In genomic region chr10:119980032-119980431, GRCm38 (mm10) we compare ENCODE assay signal across 17 mouse cellular contexts.
DNase-seq lines count a peak whose midpoint lies in the region; ATAC-seq and TF ChIP-seq lines count a peak whose summit lies in the region.
"Had no signal": no experiment of that assay in that cellular context is flagged by ENCODE, and none has a peak within 500 bp of the region (broad histone marks: within the 10 kb centered on the region; RNA-seq: fewer than 3 reads in every experiment).

No protein-coding gene starts in this region.

- 0 out of 2 replicates have a peak, but pooled peaks cover 3% of the 10 kb centered on the region for H3K36me3 ChIP-seq in heart, embryonic 12.5 days
- H3K36me3 ChIP-seq in heart, adult 2 months (ENCODE audit: control insufficient read depth, insufficient read depth, low read length) = no peaks in the 10 kb centered on the region
- H3K36me3 ChIP-seq in neural tube, embryonic 13.5 days = no peaks in the 10 kb centered on the region
- H3K36me3 ChIP-seq in forebrain, embryonic 15.5 days = no peaks in the 10 kb centered on the region
- H3K36me3 ChIP-seq in neural tube, embryonic 15.5 days = 0 out of 2 replicates have a peak, but pooled peaks cover 2% of the 10 kb centered on the region
- H3K36me3 ChIP-seq: liver, embryonic 12.5 days; stomach, embryonic 15.5 days had no signal

- no peaks in the 10 kb centered on the region for H3K27me3 ChIP-seq in heart, embryonic 12.5 days (replicated peaks)
- H3K27me3 ChIP-seq in heart, adult 2 months (ENCODE audit: control insufficient read depth, insufficient read depth, low read length) = no peaks in the 10 kb centered on the region
- no peaks in the 10 kb centered on the region for H3K27me3 ChIP-seq in neural tube, embryonic 13.5 days
- H3K27me3 ChIP-seq in forebrain, embryonic 15.5 days = no peaks in the 10 kb centered on the region
- H3K27me3 ChIP-seq in neural tube, embryonic 15.5 days (replicated peaks) = no peaks in the 10 kb centered on the region
- H3K27me3 ChIP-seq: liver, embryonic 12.5 days; stomach, embryonic 15.5 days had no signal

- TF ChIP-seq POLR2A in heart, adult 2 months (IDR thresholded peaks at IDR 0.05; ENCODE audit: insufficient read depth, low read depth, low read length) = no peak

- DNase-seq in heart, adult 2 months = no peak
- no peak for DNase-seq in neural tube, embryonic 10.5 days (ENCODE audit: extremely low spot score, low spot score)
- DNase-seq: B cell, adult 2 months; cerebellum, adult 8-10 months; kidney, adult 8-10 months; lung, postnatal 10 days; right cerebral cortex, postnatal 4 days; thymus, postnatal 25 days had no signal

- peaks cover 7% of the 10 kb centered on the region; the same call in 1 of the 2 replicates for H3K4me1 ChIP-seq in heart, embryonic 12.5 days (replicated peaks)
- no peaks in the 10 kb centered on the region for H3K4me1 ChIP-seq in heart, adult 2 months (ENCODE audit: control insufficient read depth, insufficient read depth, low read length)
- peaks cover 4% of the 10 kb centered on the region for H3K4me1 ChIP-seq in neural tube, embryonic 13.5 days (replicated peaks)
- H3K4me1 ChIP-seq in forebrain, embryonic 15.5 days = peaks cover 8% of the 10 kb centered on the region
- H3K4me1 ChIP-seq in neural tube, embryonic 15.5 days = peaks cover 7% of the 10 kb centered on the region; the same call in 1 of the 2 replicates
- H3K4me1 ChIP-seq: liver, embryonic 12.5 days had no signal

- peak overlapping the region; percentile 40; the same call in 1 of the 2 replicates for H3K9ac ChIP-seq in heart, embryonic 12.5 days
- no peak overlapping the region for H3K9ac ChIP-seq in heart, adult 2 months (ENCODE audit: low read depth, low read length)
- no peak overlapping the region for H3K9ac ChIP-seq in neural tube, embryonic 13.5 days
- no peak overlapping the region for H3K9ac ChIP-seq in forebrain, embryonic 15.5 days (replicated peaks)
- no peak overlapping the region for H3K9ac ChIP-seq in neural tube, embryonic 15.5 days (replicated peaks)
- H3K9ac ChIP-seq: liver, embryonic 12.5 days; stomach, embryonic 15.5 days had no signal

- H3K4me2 ChIP-seq in heart, embryonic 12.5 days = peak overlapping the region; percentile 62
- H3K4me2 ChIP-seq in neural tube, embryonic 13.5 days = no peak overlapping the region
- no peak overlapping the region for H3K4me2 ChIP-seq in forebrain, embryonic 15.5 days (replicated peaks)
- no peak overlapping the region for H3K4me2 ChIP-seq in neural tube, embryonic 15.5 days
- H3K4me2 ChIP-seq: liver, embryonic 12.5 days; stomach, embryonic 15.5 days had no signal

- TF ChIP-seq EP300 in heart, adult 2 months (IDR thresholded peaks at IDR 0.05; ENCODE audit: insufficient read depth, low read depth, low read length) = no peak

- no peak for TF ChIP-seq CTCF in heart, adult 2 months (IDR thresholded peaks at IDR 0.05)

- intact Hi-C loops in heart, adult 2 months (cut with DNase I) = no loop called here

- 26% methylated on average over 11 of the region's 11 CpGs for WGBS in heart, embryonic 12.5 days
- WGBS in heart, adult 2 months = 36% methylated on average over 11 of the region's 11 CpGs
- WGBS in neural tube, embryonic 13.5 days = 49% methylated on average over 11 of the region's 11 CpGs
- 19% methylated on average over 11 of the region's 11 CpGs for WGBS in forebrain, embryonic 15.5 days
- 47% methylated on average over 11 of the region's 11 CpGs for WGBS in neural tube, embryonic 15.5 days

- no peak for ATAC-seq in heart, embryonic 12.5 days (ENCODE audit: insufficient number of reproducible peaks, low FRiP score)
- peak; percentile 24; the same call in 1 of the 2 replicates for ATAC-seq in neural tube, embryonic 13.5 days (ENCODE audit: low read depth)
- peak; percentile 48 for ATAC-seq in forebrain, embryonic 15.5 days (replicated peaks)
- peak; percentile 35; the same call in 1 of the 2 replicates for ATAC-seq in neural tube, embryonic 15.5 days (ENCODE audit: low FRiP score)
- ATAC-seq in frontal cortex, adult (ENCODE audit: low TSS enrichment) = no peak
- ATAC-seq in activated CD4-positive, CD25-positive, alpha-beta regulatory T cell, adult 4 months = no peak
- ATAC-seq: liver, embryonic 12.5 days had no signal

- no peak overlapping the region; the same call in 1 of the 2 replicates for H3K27ac ChIP-seq in heart, embryonic 12.5 days (ENCODE audit: poor library complexity, severe bottlenecking)
- H3K27ac ChIP-seq in heart, adult 2 months = no peak overlapping the region
- peak overlapping the region; percentile 25 for H3K27ac ChIP-seq in neural tube, embryonic 13.5 days (replicated peaks)
- H3K27ac ChIP-seq in forebrain, embryonic 15.5 days (replicated peaks) = 0 out of 2 replicates have a peak overlapping the region, but pooled peaks have one; percentile 31
- no peak overlapping the region for H3K27ac ChIP-seq in neural tube, embryonic 15.5 days (replicated peaks)
- H3K27ac ChIP-seq: left cerebral cortex, adult 2 months; liver, embryonic 12.5 days; stomach, embryonic 15.5 days had no signal

- no peaks in the 10 kb centered on the region for H3K9me3 ChIP-seq in heart, embryonic 12.5 days (replicated peaks)
- H3K9me3 ChIP-seq in neural tube, embryonic 13.5 days = no peaks in the 10 kb centered on the region
- no peaks in the 10 kb centered on the region for H3K9me3 ChIP-seq in forebrain, embryonic 15.5 days
- no peaks in the 10 kb centered on the region for H3K9me3 ChIP-seq in neural tube, embryonic 15.5 days (replicated peaks)
- H3K9me3 ChIP-seq: liver, embryonic 12.5 days; stomach, embryonic 15.5 days had no signal

- peak overlapping the region; percentile 39 for H3K4me3 ChIP-seq in heart, embryonic 12.5 days
- H3K4me3 ChIP-seq in heart, adult 2 months = no peak overlapping the region
- H3K4me3 ChIP-seq in neural tube, embryonic 13.5 days = no peak overlapping the region
- H3K4me3 ChIP-seq in forebrain, embryonic 15.5 days = no peak overlapping the region
- H3K4me3 ChIP-seq in neural tube, embryonic 15.5 days (replicated peaks) = no peak overlapping the region
- H3K4me3 ChIP-seq: left cerebral cortex, adult 2 months; liver, embryonic 12.5 days; stomach, embryonic 15.5 days had no signal

- no peaks in the 10 kb centered on the region for H3K79me2 ChIP-seq in heart, adult 2 months (replicated peaks; ENCODE audit: control insufficient read depth, insufficient read depth, low read length)

Comparison
In these comparisons a context has a peak if more than half of its experiments do, and no peak if none do; other contexts are left out.
1. H3K27ac ChIP-seq: peak in neural tube, embryonic 13.5 days (single experiment) and forebrain, embryonic 15.5 days (single experiment); none in heart, embryonic 12.5 days (single experiment), heart, adult 2 months (single experiment) and neural tube, embryonic 15.5 days (single experiment).
2. ATAC-seq: peak in neural tube, embryonic 13.5 days (single experiment), forebrain, embryonic 15.5 days (single experiment) and neural tube, embryonic 15.5 days (single experiment); none in heart, embryonic 12.5 days (single experiment), frontal cortex, adult (single experiment) and activated CD4-positive, CD25-positive, alpha-beta regulatory T cell, adult 4 months (single experiment).